Mouse (Mus musculus) liver, postnatal 0 days (tissue): ENCODE measurements around the gene Ccdc63. TPM values are rescaled to one million over a fixed set of nuclear protein-coding genes. Genes with fewer than 3 reads are reported as not detected.

Experiments used
- ATAC-seq: fragments of 200-750 bp; cut with Nextera tagmentation; 2 replicates; pipeline ENCODE4 v1.8.0; 2017; ENCODE audit warnings: mild to moderate bottlenecking, moderate library complexity
- DNase-seq: peaks from one replicate; pipeline ENCODE4 v3.0.0-alpha.2; 2016
- H3K27ac ChIP-seq: fragments of 300-500 bp; sonication (generic); 2 replicates; pipeline ENCODE4 v1.5.1; 2014; ENCODE audit warnings: antibody characterized with exemption, moderate library complexity, mild to moderate bottlenecking, low read depth
- H3K27me3 ChIP-seq: fragments of 300-500 bp; sonication (generic); 2 replicates; pipeline ENCODE4 v1.6.1; 2014; ENCODE audit warnings: low read length, control low read depth, mixed read lengths; ENCODE audit not compliant: insufficient read depth
- H3K36me3 ChIP-seq: fragments of 300-500 bp; sonication (generic); replicated peaks from 2 replicates; pipeline ENCODE4 v1.6.1; 2014; ENCODE audit warnings: mild to moderate bottlenecking, control low read depth, low read length, moderate library complexity, mixed read lengths; ENCODE audit not compliant: insufficient read depth
- H3K4me1 ChIP-seq: fragments of 300-500 bp; sonication (generic); 2 replicates; pipeline ENCODE4 v1.6.1; 2014; ENCODE audit warnings: antibody characterized with exemption, mild to moderate bottlenecking, control low read depth; ENCODE audit not compliant: insufficient read depth
- H3K4me2 ChIP-seq: fragments of 300-500 bp; sonication (generic); 2 replicates; pipeline ENCODE4 v1.6.1; 2014; ENCODE audit warnings: low read depth, mild to moderate bottlenecking, low read length, moderate library complexity, mixed read lengths
- H3K4me3 ChIP-seq: fragments of 300-500 bp; sonication (generic); 2 replicates; pipeline ENCODE4 v1.5.1; 2014; ENCODE audit warnings: low read depth, low read length
- H3K9ac ChIP-seq: fragments of 300-500 bp; sonication (generic); replicated peaks from 2 replicates; pipeline ENCODE4 v1.6.1; 2014; ENCODE audit warnings: mild to moderate bottlenecking, moderate library complexity
- H3K9me3 ChIP-seq: fragments of 300-500 bp; sonication (generic); 2 replicates; pipeline ENCODE4 v1.6.1; 2016; ENCODE audit warnings: mild to moderate bottlenecking, control low read depth, low read length, mixed read lengths
- CTCF ChIP-seq: sonication (generic); IDR thresholded peaks from 2 replicates; pipeline ENCODE4 v1.5.1; 2016; ENCODE audit warnings: antibody characterized with exemption, low read depth
- EP300 ChIP-seq: IDR thresholded peaks from 2 replicates; pipeline ENCODE4 v1.6.1; 2016; ENCODE audit warnings: antibody characterized with exemption, low read depth, mild to moderate bottlenecking
- WGBS: fragments of 180-500 bp; shearing (Covaris S2); extraction: QIAGEN DNeasy Blood & Tissue Kit; methylation state at CpG from one replicate; pipeline ENCODE4 v1.1.7; 2014; ENCODE audit not compliant: insufficient replicate concordance; 5-methylcytosine and 5-hydroxymethylcytosine counted together
- polyA plus RNA-seq: library from polyadenylated mRNA; unstranded; fragments of >200 nt; fragmentation: Nextera tagmentation; extraction: Ambion mirVana; gene quantifications from 2 replicates; pipeline ENCODE4 v1.2.1, GENCODE M21; 2015

Ccdc63 gene
- polyA plus RNA-seq, 1 experiment from 2014 or later: 0.13 TPM

- Histone ChIP-seq H3K36me3 (no peaks in the 10 kb centered on the region), H3K27ac (peak overlapping the region; percentile 61), H3K4me1 (peaks cover 24% of the 10 kb centered on the region), H3K27me3 (no peaks in the 10 kb centered on the region), H3K4me2 (peak overlapping the region; percentile 89), H3K4me3 (peak overlapping the region; percentile 52), H3K9ac (peak overlapping the region; percentile 56), H3K9me3 (no peaks in the 10 kb centered on the region)
- DNase-seq (peak; percentile 95), ATAC-seq (peak; percentile 82)
- 4% methylated on average over 34 of the region's 34 CpGs for WGBS
- TF ChIP-seq EP300 (no peak), CTCF (peak; percentile 95)
Measured at GRCm38 (mm10) chr5:122131076-122132051, 9.3 kb downstream of the Ccdc63 start.

- Histone ChIP-seq H3K36me3 (no peaks in the 10 kb centered on the region), H3K4me1 (peaks cover 19% of the 10 kb centered on the region), H3K27me3 (no peaks in the 10 kb centered on the region), H3K4me3 (no peak overlapping the region), H3K9ac (no peak overlapping the region), H3K27ac (no peak overlapping the region), H3K9me3 (no peaks in the 10 kb centered on the region), H3K4me2 (peak overlapping the region; percentile 89)
- ATAC-seq: no peak
- DNase-seq: no peak
- WGBS: 70% methylated on average over 11 of the region's 11 CpGs
- TF ChIP-seq EP300: no peak
Measured at GRCm38 (mm10) chr5:122130341-122130998, 10.2 kb downstream of the Ccdc63 start.

GRCm38 (mm10) chr5:122129068-122129655 is 11.5 kb downstream of the Ccdc63 start:
- H3K27me3 ChIP-seq: no peaks in the 10 kb centered on the region
- H3K36me3 ChIP-seq: no peaks in the 10 kb centered on the region
- peaks cover 19% of the 10 kb centered on the region for H3K4me1 ChIP-seq
- no peak overlapping the region for H3K4me2 ChIP-seq
- no peak for ATAC-seq
- TF ChIP-seq EP300 (no peak), CTCF (peak; percentile 85)
- no peak overlapping the region for H3K4me3 ChIP-seq
- H3K9me3 ChIP-seq: no peaks in the 10 kb centered on the region
- WGBS: 32% methylated on average over 16 of the region's 16 CpGs
- peak; percentile 74 for DNase-seq
- no peak overlapping the region for H3K27ac ChIP-seq
- H3K9ac ChIP-seq: no peak overlapping the region

GRCm38 (mm10) chr5:122125211-122125760 is 15.3 kb downstream of the Ccdc63 start:
- WGBS: 57% methylated on average over 8 of the region's 8 CpGs
- Histone ChIP-seq H3K27ac (no peak overlapping the region), H3K4me1 (0 out of 2 replicates have a peak, but pooled peaks cover 2% of the 10 kb centered on the region), H3K4me3 (no peak overlapping the region), H3K27me3 (no peaks in the 10 kb centered on the region), H3K9me3 (no peaks in the 10 kb centered on the region), H3K9ac (no peak overlapping the region), H3K36me3 (no peaks in the 10 kb centered on the region), H3K4me2 (no peak overlapping the region)
- ATAC-seq (no peak), DNase-seq (no peak)
- TF ChIP-seq EP300: no peak
- TF ChIP-seq CTCF: no peak

- H3K9me3 ChIP-seq: peaks cover 2% of the 10 kb centered on the region; the same call in 1 of the 2 replicates
- no peak overlapping the region for H3K4me2 ChIP-seq
- no peak for ATAC-seq
- DNase-seq: peak; percentile 55
- no peak overlapping the region for H3K27ac ChIP-seq
- H3K27me3 ChIP-seq: no peaks in the 10 kb centered on the region
- H3K4me3 ChIP-seq: no peak overlapping the region
- 88% methylated on average over 6 of the region's 6 CpGs for WGBS
- TF ChIP-seq EP300: no peak
- peak; percentile 61 for TF ChIP-seq CTCF
- H3K9ac ChIP-seq: no peak overlapping the region
- no peaks in the 10 kb centered on the region for H3K4me1 ChIP-seq
- H3K36me3 ChIP-seq: no peaks in the 10 kb centered on the region
Measured at GRCm38 (mm10) chr5:122116243-122116642, 24.4 kb downstream of the Ccdc63 start.

- H3K4me1 ChIP-seq: no peaks in the 10 kb centered on the region
- no peak overlapping the region for H3K4me3 ChIP-seq
- 90% methylated on average over 9 of the region's 9 CpGs for WGBS
- H3K36me3 ChIP-seq: no peaks in the 10 kb centered on the region
- ATAC-seq: no peak
- no peak for TF ChIP-seq CTCF
- TF ChIP-seq EP300: no peak
- no peak overlapping the region for H3K27ac ChIP-seq
- H3K9ac ChIP-seq: no peak overlapping the region
- H3K4me2 ChIP-seq: no peak overlapping the region
- H3K9me3 ChIP-seq: peaks cover 2% of the 10 kb centered on the region; the same call in 1 of the 2 replicates
- H3K27me3 ChIP-seq: no peaks in the 10 kb centered on the region
- no peak for DNase-seq
Measured at GRCm38 (mm10) chr5:122115266-122115763, 25.3 kb downstream of the Ccdc63 start.
